Mouse (Mus musculus): Measurements from ENCODE around the gene Pacrg. TPM values are rescaled to one million over a fixed set of nuclear protein-coding genes. Genes with fewer than 3 reads are reported as not detected.

Pacrg gene
- polyA plus RNA-seq (2014; fragmentation: Nextera tagmentation; extraction: Ambion mirVana): 14.3 and 18.4 TPM in 2 replicates

DNA sequence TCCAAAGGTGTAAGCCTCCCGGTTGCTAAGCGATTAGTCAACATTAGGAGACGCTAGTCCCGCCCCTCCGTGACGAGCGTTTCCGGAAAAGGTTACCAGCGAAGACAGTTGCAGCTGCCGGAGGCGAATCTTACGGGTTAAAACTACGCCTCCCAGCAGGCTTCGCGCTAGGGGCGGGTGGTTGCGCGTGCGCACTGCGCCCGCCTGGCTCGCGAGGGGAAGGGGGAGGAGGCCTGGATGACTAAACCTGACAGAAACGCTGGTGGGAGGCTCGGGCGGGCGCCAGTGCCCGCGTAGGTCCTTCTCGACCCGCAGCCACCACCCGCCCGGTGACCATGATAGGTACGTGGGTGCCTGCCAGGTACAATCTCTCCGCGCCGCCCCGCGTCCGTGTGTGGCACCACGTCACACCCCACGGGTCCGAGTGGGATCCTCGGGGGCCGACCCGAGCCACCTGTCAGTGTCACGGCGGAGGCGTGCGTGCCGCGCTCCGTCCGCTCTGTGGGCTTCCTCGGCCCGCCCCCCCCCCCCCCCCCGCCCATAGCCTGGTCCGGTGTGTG lies at the start of gene Pacrg, which contains the start of gene Prkn:
Gene Pacrg, minus strand, starts transcription at position 164 of the 560 bp plus-strand sequence.
Gene Prkn, plus strand, starts transcription at position 237 of the 560 bp plus-strand sequence.
- Histone ChIP-seq H3K9ac (replicated peaks; ENCODE audit: low read depth, low read length) (peak within 1 kb of the TSS; percentile 77), H3K9me3 (ENCODE audit: control insufficient read depth, low read length) (no peaks in the 10 kb centered on the region), H3K4me3 (ENCODE audit: low read depth, low read length) (peak within 1 kb of the TSS; percentile 56), H3K36me3 (ENCODE audit: control insufficient read depth, insufficient read depth, low read length) (no peaks in the 10 kb centered on the region), H3K4me2 (ENCODE audit: low read depth, low read length) (peak within 1 kb of the TSS; percentile 58), H3K4me1 (ENCODE audit: control insufficient read depth, insufficient read depth, low read length) (no peaks in the 10 kb centered on the region), H3K27me3 (ENCODE audit: control insufficient read depth, insufficient read depth, low read length) (no peaks in the 10 kb centered on the region), H3K27ac (ENCODE audit: low read depth, low read length) (peak within 1 kb of the TSS; percentile 81)
- ATAC-seq (ENCODE audit: low read depth): peak; percentile 98
- WGBS: under 1% methylated on average over 45 of the region's 58 CpGs

DNA sequence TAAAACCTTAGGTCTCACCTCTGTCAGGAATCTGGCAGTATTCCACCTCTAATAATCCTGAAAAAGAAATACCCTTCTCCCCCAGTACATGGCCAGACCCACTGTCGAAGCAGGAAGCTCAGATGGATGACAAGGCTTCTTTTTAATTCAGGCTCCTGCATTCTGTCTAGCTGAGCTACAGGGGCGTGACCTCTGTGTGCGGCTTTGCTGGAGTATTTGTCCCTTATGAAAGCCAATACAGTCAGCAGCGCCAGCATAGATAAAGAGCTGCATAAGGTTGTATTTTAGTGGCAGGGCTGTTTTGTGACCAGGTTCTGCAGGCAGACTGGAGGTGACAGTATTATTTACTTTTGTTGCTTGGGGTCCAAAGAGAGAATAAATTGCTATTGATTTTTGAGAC lies 47.8 kb upstream of the Pacrg start:
- 21% methylated on average over 4 of the region's 4 CpGs for WGBS
- no peak overlapping the region for H3K4me3 ChIP-seq (ENCODE audit: low read depth, low read length)
- no peaks in the 10 kb centered on the region for H3K9me3 ChIP-seq (ENCODE audit: control insufficient read depth, low read length)
- no peaks in the 10 kb centered on the region for H3K27me3 ChIP-seq (ENCODE audit: control insufficient read depth, insufficient read depth, low read length)
- no peak overlapping the region for H3K4me2 ChIP-seq (ENCODE audit: low read depth, low read length)
- no peak for ATAC-seq (ENCODE audit: low read depth)
- no peaks in the 10 kb centered on the region for H3K36me3 ChIP-seq (ENCODE audit: control insufficient read depth, insufficient read depth, low read length)
- no peak overlapping the region for H3K9ac ChIP-seq (replicated peaks; ENCODE audit: low read depth, low read length)
- no peaks in the 10 kb centered on the region for H3K4me1 ChIP-seq (ENCODE audit: control insufficient read depth, insufficient read depth, low read length)
- H3K27ac ChIP-seq (ENCODE audit: low read depth, low read length): no peak overlapping the region

DNA sequence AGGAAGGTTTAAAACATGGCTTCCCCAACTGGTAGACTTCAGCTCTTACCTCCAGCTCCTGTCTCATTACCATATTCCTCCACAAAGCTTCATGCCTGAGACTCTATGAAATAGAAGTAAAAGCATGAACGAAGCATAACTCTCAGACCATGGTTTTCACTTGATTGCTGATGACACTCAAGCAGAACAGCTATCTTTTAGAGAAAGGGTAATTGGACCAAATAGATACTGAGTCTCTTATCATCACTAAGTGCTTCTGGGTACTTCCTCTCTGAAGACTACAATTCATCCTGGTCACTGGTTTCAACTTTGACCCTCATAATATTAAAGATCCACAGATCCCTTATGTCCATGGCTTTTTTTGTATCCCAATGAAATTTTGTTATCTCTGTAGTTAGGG lies 42.1 kb upstream of the Pacrg start:
- Histone ChIP-seq H3K9me3 (ENCODE audit: control insufficient read depth, low read length) (no peaks in the 10 kb centered on the region), H3K27ac (ENCODE audit: low read depth, low read length) (no peak overlapping the region), H3K9ac (replicated peaks; ENCODE audit: low read depth, low read length) (no peak overlapping the region), H3K27me3 (ENCODE audit: control insufficient read depth, insufficient read depth, low read length) (no peaks in the 10 kb centered on the region), H3K4me1 (ENCODE audit: control insufficient read depth, insufficient read depth, low read length) (no peaks in the 10 kb centered on the region), H3K36me3 (ENCODE audit: control insufficient read depth, insufficient read depth, low read length) (no peaks in the 10 kb centered on the region), H3K4me2 (ENCODE audit: low read depth, low read length) (no peak overlapping the region), H3K4me3 (ENCODE audit: low read depth, low read length) (no peak overlapping the region)
- WGBS: 92% methylated on average over 1 of the region's 1 CpGs
- ATAC-seq (ENCODE audit: low read depth): no peak

DNA sequence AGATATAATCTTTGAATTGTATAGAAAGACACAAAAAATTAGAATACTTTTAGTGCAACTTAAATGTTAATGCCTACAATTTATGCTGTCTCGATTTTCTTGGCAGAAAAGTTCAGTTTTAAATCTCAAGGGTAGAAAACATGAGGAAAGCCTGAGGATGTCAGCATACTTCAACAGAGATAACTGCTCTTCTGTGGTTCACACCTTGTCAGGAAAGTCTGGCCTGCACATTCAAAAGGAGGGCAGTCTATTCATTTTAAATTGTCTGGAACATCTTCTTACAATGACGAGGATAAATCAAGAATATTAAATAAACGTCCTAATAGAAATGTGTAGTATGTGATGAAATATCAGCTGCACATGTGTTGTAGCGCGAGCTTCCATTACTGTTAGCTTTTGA lies 38.9 kb upstream of the Pacrg start:
- no peak overlapping the region for H3K9ac ChIP-seq (replicated peaks; ENCODE audit: low read depth, low read length)
- no peaks in the 10 kb centered on the region for H3K4me1 ChIP-seq (ENCODE audit: control insufficient read depth, insufficient read depth, low read length)
- H3K4me2 ChIP-seq (ENCODE audit: low read depth, low read length): no peak overlapping the region
- H3K36me3 ChIP-seq (ENCODE audit: control insufficient read depth, insufficient read depth, low read length): no peaks in the 10 kb centered on the region
- H3K4me3 ChIP-seq (ENCODE audit: low read depth, low read length): no peak overlapping the region
- no peak overlapping the region for H3K27ac ChIP-seq (ENCODE audit: low read depth, low read length)
- H3K9me3 ChIP-seq (ENCODE audit: control insufficient read depth, low read length): no peaks in the 10 kb centered on the region
- WGBS: 83% methylated on average over 5 of the region's 5 CpGs
- ATAC-seq (ENCODE audit: low read depth): no peak
- no peaks in the 10 kb centered on the region for H3K27me3 ChIP-seq (ENCODE audit: control insufficient read depth, insufficient read depth, low read length)

DNA sequence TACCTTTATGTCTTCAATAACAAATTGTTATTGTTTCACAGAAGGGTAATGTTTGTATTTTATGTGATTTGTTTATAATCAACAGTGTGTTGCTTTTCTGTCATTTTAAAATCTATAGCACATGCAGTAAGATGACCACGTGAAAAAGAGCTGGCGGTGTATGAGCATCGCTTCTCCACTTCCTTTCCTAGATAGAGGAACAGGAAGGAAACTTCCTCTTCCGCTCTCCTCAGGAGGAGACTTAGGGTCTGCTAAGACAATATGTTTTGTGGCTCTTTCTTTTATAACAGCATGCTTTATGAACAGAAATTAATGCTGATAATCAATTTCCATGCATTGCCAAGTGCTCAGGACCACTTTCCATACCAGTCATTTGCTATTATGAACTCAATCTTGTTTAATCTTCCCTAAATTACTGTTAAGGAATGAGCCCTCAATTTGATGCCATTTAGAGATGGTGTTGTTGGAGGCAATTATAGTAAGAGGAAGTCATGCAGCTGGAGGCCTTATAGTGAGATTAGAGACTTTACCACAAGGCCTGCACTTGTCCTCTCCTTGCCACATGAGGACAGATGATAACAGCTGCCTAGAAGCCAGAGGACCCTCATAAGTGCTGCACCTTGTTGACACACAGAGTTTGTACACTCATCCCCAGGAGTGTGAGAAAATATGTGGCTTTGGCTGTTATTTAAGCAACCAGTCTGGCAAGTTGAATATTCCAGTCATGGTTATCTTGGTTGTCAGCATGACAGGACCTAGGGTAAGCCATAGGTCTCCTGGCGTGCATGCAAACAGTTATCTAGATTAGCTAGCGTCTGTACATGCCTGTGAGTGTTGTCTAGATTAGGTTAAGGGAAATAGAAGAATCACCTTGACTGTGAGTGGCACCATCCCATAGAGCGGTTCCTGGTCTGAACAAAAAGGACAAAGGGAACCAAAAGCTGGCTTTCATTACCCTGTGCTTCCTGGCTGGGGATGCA lies 34.4 kb upstream of the Pacrg start:
- no peaks in the 10 kb centered on the region for H3K27me3 ChIP-seq (ENCODE audit: control insufficient read depth, insufficient read depth, low read length)
- no peak overlapping the region for H3K4me2 ChIP-seq (ENCODE audit: low read depth, low read length)
- no peaks in the 10 kb centered on the region for H3K36me3 ChIP-seq (ENCODE audit: control insufficient read depth, insufficient read depth, low read length)
- H3K9ac ChIP-seq (replicated peaks; ENCODE audit: low read depth, low read length): no peak overlapping the region
- WGBS: 82% methylated on average over 7 of the region's 7 CpGs
- H3K4me1 ChIP-seq (ENCODE audit: control insufficient read depth, insufficient read depth, low read length): no peaks in the 10 kb centered on the region
- H3K27ac ChIP-seq (ENCODE audit: low read depth, low read length): no peak overlapping the region
- no peak for ATAC-seq (ENCODE audit: low read depth)
- no peaks in the 10 kb centered on the region for H3K9me3 ChIP-seq (ENCODE audit: control insufficient read depth, low read length)
- H3K4me3 ChIP-seq (ENCODE audit: low read depth, low read length): no peak overlapping the region

DNA sequence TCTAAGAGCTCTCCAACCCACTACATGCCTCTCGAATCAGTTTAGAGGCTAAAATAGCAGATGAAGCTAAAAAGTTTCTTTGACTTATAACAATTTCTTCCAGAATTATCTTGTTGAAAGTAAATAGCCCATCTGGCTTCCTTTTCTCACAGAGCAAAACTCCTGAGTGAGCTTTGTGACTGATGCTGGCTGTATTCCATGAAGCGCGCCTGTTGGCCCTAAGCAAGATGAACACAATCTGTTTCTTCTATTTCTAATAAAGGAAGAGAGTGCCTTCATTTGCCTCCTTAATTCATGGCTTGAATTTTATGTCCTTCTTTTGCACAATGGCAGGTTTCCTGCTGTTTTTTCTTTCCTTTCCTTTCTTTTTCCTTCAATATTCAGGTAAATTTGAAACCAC lies 14.1 kb upstream of the Pacrg start:
- WGBS: 59% methylated on average over 3 of the region's 3 CpGs
- Histone ChIP-seq H3K9me3 (ENCODE audit: control insufficient read depth, low read length) (no peaks in the 10 kb centered on the region), H3K4me2 (ENCODE audit: low read depth, low read length) (no peak overlapping the region), H3K36me3 (ENCODE audit: control insufficient read depth, insufficient read depth, low read length) (no peaks in the 10 kb centered on the region), H3K27ac (ENCODE audit: low read depth, low read length) (no peak overlapping the region), H3K4me1 (ENCODE audit: control insufficient read depth, insufficient read depth, low read length) (no peaks in the 10 kb centered on the region), H3K9ac (replicated peaks; ENCODE audit: low read depth, low read length) (no peak overlapping the region), H3K4me3 (ENCODE audit: low read depth, low read length) (no peak overlapping the region), H3K27me3 (ENCODE audit: control insufficient read depth, insufficient read depth, low read length) (no peaks in the 10 kb centered on the region)
- ATAC-seq (ENCODE audit: low read depth): no peak

DNA sequence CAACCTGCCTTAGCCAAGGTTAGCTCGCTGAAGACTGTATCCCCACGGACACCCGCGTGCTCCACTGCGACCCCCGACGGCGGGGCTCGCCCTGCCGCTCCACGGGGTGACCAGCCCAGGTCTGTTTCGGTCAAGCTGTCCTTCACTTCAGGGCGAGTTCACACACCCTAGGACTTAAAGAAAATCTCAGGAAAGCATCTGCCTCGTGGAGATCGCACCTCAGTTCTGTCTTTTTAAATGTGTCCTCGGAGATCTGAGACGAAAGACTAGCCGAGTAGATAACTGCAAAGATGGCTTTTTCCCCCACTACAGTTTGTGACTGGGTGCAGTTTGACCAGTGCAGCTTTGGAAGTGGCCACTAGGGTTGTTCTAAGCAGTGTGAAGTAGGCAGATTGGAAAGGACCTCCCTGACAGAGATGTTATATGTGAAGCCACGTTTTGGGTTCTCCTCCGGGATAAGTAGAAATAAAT lies 655 bp upstream of the Pacrg start:
- peak overlapping the region; percentile 58 for H3K4me2 ChIP-seq (ENCODE audit: low read depth, low read length)
- H3K27ac ChIP-seq (ENCODE audit: low read depth, low read length): peak overlapping the region; percentile 81; the same call in 1 of the 2 replicates
- H3K4me1 ChIP-seq (ENCODE audit: control insufficient read depth, insufficient read depth, low read length): no peaks in the 10 kb centered on the region
- ATAC-seq (ENCODE audit: low read depth): peak; percentile 76
- H3K36me3 ChIP-seq (ENCODE audit: control insufficient read depth, insufficient read depth, low read length): no peaks in the 10 kb centered on the region
- H3K4me3 ChIP-seq (ENCODE audit: low read depth, low read length): peak overlapping the region; percentile 56
- H3K27me3 ChIP-seq (ENCODE audit: control insufficient read depth, insufficient read depth, low read length): no peaks in the 10 kb centered on the region
- peak overlapping the region; percentile 77 for H3K9ac ChIP-seq (replicated peaks; ENCODE audit: low read depth, low read length)
- 2% methylated on average over 20 of the region's 20 CpGs for WGBS
- no peaks in the 10 kb centered on the region for H3K9me3 ChIP-seq (ENCODE audit: control insufficient read depth, low read length)

DNA sequence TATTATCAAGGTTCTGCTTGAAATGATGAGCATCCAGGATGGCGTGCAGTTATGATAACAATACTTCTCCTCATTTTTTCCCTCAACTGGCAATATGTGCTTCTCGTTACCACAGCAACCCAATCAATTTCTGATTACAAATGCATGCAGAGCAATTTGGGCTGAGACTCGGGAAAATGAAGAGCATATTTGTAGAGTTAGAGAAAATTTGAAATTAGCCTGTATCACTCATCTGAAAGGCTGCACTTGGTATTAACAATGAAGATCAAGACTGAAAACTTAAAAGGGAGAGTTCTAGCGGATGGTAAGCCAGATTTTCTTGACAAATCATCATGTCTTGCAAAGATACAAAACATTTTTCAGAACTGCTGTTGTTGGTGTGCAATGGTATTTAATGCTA lies 21.1 kb downstream of the Pacrg start:
- H3K27ac ChIP-seq (ENCODE audit: low read depth, low read length): no peak overlapping the region
- no peaks in the 10 kb centered on the region for H3K27me3 ChIP-seq (ENCODE audit: control insufficient read depth, insufficient read depth, low read length)
- no peaks in the 10 kb centered on the region for H3K4me1 ChIP-seq (ENCODE audit: control insufficient read depth, insufficient read depth, low read length)
- WGBS: 78% methylated on average over 4 of the region's 4 CpGs
- H3K36me3 ChIP-seq (ENCODE audit: control insufficient read depth, insufficient read depth, low read length): no peaks in the 10 kb centered on the region
- no peak overlapping the region for H3K4me3 ChIP-seq (ENCODE audit: low read depth, low read length)
- H3K9me3 ChIP-seq (ENCODE audit: control insufficient read depth, low read length): no peaks in the 10 kb centered on the region
- no peak for ATAC-seq (ENCODE audit: low read depth)
- H3K9ac ChIP-seq (replicated peaks; ENCODE audit: low read depth, low read length): no peak overlapping the region
- no peak overlapping the region for H3K4me2 ChIP-seq (ENCODE audit: low read depth, low read length)

DNA sequence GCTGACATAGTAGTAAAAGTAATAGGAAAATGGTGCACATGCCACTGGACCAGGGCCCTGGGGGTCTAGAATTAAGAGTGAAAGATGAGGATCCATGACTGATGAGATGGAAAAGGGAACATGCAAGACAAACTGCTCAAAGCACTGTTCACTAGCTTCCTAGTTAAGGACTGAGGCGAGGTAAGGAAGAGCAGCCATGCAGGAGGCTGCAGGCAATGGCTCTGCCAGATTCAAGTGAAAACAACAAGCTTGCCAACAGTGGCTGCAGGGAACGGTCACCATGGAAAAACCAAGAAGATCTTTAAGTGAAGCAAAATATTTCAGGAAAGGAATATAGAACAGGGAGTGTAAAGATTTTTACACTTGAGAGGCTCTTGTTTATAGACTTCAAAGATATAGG lies 31.5 kb downstream of the Pacrg start:
- WGBS: 68% methylated on average over 2 of the region's 2 CpGs
- no peak overlapping the region for H3K9ac ChIP-seq (replicated peaks; ENCODE audit: low read depth, low read length)
- ATAC-seq (ENCODE audit: low read depth): no peak
- H3K27ac ChIP-seq (ENCODE audit: low read depth, low read length): no peak overlapping the region
- no peak overlapping the region for H3K4me3 ChIP-seq (ENCODE audit: low read depth, low read length)
- no peaks in the 10 kb centered on the region for H3K36me3 ChIP-seq (ENCODE audit: control insufficient read depth, insufficient read depth, low read length)
- H3K9me3 ChIP-seq (ENCODE audit: control insufficient read depth, low read length): no peaks in the 10 kb centered on the region
- H3K27me3 ChIP-seq (ENCODE audit: control insufficient read depth, insufficient read depth, low read length): no peaks in the 10 kb centered on the region
- no peak overlapping the region for H3K4me2 ChIP-seq (ENCODE audit: low read depth, low read length)
- no peaks in the 10 kb centered on the region for H3K4me1 ChIP-seq (ENCODE audit: control insufficient read depth, insufficient read depth, low read length)
